Mouse (Mus musculus) myocyte (in vitro differentiated cells): ENCODE measurements around the gene Zan.

Experiments
- CEBPB ChIP-seq: IDR thresholded peaks from 2 replicates; pipeline ENCODE4 v1.6.1; 2011; ENCODE audit warnings: mild to moderate bottlenecking, moderate library complexity; ENCODE audit not compliant: poor library complexity, insufficient read depth, severe bottlenecking
- MYOD1 ChIP-seq, 3 experiments: IDR thresholded peaks; one replicate each; pipeline ENCODE4 v1.6.1; 2011; ENCODE audit warnings: control low read depth in 2 of 3, low read depth in 2 of 3, mild to moderate bottlenecking in 2 of 3, moderate library complexity in 1 of 3; ENCODE audit not compliant: insufficient read length in 2 of 3, control insufficient read depth in 1 of 3
- POLR2A ChIP-seq: IDR thresholded peaks from one replicate; pipeline ENCODE4 v1.6.1; 2011; ENCODE audit warnings: low read depth, mild to moderate bottlenecking, control low read depth, moderate library complexity; ENCODE audit not compliant: insufficient read length
- TCF12 ChIP-seq: IDR thresholded peaks from one replicate; pipeline ENCODE4 v1.6.1; 2011; ENCODE audit warnings: mild to moderate bottlenecking, control low read depth; ENCODE audit not compliant: poor library complexity, insufficient read depth, severe bottlenecking
- TCF3 ChIP-seq: IDR thresholded peaks from one replicate; pipeline ENCODE4 v1.6.1; 2011; ENCODE audit warnings: low read depth, control low read depth; ENCODE audit not compliant: insufficient read length

DNA sequence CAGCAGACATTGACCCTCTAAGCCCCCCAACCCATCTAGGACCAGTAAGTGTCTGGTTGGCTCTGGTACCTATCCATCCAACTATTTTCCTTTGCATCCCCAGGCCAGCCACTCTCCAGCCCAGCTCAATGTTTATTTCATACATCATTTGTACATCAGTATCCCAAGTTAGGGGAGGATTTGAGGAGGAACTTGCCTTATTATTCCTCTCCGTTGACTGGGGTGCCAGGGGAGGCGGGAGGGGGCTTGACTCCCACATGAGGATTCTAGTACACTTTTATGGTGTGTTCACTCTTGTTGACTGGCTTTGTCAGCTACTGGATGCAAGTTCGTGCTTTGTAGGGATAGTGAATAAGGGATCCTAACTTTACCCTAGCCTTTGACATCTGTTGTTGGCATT, 34.8 kb upstream of the Zan start:
- no peak for TF ChIP-seq POLR2A
- no peak for TF ChIP-seq TCF12
- no peak for TF ChIP-seq TCF3
- no peak for TF ChIP-seq CEBPB
- no peak for TF ChIP-seq MYOD1 (IDR thresholded peaks at IDR 0.05; ENCODE audit: control insufficient read depth in 1 of 3, insufficient read length in 2 of 3, low read depth in 2 of 3)
